Mouse (Mus musculus): ENCODE results near the gene Xrcc5. TPM values are rescaled to one million over a fixed set of nuclear protein-coding genes. Genes with fewer than 3 reads are reported as not detected.

The Xrcc5 gene
- total RNA-seq, 2 experiments from 2014 or later: 14.3 to 20.5 TPM

DNA sequence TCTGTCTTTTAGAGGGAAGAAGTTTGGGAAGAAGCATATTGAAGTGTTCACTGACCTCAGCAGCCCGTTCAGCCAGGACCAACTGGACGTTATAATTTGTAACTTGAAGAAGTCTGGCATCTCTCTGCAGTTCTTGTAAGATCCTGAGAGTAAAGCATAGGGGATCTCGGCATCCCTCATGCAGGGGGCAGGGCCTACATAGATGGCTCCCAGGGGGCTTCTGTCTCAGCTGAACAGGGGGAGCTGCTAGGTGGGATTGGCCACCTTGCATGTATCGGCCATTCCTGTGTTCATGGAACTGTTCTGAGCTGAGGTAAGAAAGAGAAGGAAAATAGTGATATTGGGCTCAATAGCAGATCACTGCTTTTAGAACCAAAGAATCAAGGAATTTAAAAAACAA, 8.2 kb downstream of the Xrcc5 start:
- no peak for DNase-seq

DNA sequence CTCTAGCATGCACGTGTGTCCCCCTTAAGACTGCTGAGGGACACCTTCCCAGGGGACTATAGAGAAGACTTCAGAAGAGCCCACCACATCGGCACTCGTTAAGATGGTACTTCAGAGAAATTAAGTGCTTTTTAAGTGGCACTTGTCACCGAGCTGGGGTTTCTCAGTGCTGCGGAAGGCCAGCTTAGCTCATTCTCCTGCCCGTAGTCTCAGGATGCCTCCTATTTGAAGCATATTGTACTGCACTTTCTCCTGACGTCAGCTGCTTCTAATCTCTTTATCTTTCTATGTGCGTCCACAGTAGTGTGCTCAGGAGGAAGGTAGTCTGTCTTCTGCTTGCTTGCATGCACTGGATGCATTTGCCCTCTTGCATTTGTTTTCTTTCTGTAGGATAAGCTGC, 9.2 kb downstream of the Xrcc5 start:
- no peak for DNase-seq

DNA sequence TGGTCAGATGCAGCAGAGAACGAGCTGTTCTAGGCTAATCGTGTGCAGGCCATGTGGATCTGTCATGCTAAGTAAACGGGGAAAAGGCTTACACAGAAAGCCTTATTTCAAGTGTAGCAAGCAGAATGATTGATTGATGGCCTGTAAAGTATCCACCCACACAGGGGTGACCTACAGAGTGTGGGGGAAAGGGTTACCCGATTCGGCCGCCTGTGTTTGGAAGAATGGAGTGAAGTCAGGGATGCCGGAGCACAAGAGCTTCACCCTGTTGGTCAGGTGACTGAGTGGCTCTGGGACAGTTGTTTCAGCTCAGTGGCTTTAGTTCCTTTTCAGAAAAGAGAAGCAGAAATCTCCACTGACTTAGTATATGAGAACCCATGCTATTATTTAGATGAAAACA, 9.7 kb downstream of the Xrcc5 start:
- no peak for DNase-seq

DNA sequence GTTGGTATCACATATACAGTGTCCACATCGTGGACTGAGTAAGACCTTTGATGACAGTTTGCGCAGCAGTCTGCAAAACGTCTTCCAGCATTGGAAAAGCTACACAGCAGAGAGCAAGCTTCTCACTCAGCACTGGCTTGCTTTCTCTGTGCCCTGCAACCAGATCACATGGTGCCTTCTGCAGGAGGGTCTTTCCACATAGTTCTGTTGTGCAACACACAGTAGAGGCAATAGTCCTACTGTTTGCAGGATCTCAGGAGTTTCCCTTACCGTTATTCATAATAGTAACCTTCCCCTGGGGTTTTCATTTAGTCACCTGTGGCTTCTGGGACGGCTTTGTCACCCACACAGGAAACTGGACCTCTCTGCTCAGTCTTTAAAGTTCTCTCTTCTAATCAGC, 13.5 kb downstream of the Xrcc5 start:
- no peak for DNase-seq

DNA sequence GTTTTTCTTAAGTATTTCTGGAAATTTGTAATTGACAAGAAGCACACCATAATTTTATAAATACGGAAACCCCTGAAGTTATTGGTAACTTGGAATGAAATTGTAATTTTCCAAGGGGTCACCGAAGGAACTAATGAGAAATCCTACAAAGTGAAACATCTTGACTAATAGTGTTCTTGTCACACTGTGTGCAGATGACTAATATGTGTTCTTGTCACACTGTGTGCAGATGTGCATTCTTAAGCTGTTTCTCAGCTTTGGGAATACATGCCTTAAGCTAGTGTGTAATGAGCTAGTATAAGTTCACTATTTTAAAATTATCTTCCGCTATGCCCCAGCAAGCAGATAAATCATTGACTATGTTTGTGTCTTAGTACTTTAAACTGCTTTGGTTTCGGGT, 16.0 kb downstream of the Xrcc5 start:
- no peak for DNase-seq

DNA sequence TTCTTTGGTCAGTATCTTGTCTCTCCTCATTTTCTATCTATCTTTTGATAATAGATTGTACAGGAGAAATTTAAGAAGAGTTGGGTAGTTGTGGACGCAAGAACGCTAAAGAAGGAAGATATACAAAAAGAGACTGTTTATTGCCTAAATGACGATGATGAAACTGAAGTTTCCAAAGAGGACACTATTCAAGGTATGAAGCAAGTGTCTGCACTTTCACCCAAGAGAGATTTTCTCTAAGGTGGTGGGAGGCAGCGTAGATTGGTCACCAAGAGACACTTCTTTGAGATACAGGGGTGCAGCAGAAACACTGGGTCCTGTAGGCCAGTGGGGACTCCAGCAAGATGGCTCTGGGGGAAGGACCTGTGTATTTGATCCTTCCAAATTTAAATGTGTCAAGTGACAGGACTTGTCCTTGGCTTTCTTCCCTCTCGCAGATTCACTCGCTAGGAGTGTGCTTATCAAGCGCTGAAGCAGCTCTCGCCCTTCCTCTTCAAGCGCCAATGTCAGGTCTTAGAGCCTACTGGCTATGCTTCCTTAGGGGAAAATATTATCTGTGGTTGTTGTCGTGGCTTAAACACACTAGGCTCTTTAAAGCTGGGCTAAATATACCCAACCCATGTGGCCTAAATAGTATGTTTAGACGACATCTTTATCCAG, 19.1 kb downstream of the Xrcc5 start:
- DNase-seq: no peak

DNA sequence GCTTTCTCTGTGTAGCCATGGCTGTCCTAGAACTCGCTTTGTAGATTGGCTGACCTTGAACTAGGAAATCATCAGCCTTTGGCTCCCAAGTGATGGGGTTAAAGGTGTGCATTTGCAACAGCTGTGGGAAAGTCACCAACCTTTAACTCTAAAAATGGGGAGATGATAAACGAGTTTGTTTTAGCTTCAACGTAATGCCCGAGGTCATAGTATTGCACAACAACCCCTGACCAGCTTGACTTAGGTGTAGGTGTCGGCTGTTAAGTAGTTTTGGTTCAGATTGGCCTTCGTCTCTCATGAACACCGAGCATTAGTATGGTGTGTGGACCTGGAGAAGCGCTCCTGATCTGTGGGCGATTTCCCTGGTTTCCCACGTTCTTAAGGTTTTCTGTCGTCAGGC, 27.6 kb downstream of the Xrcc5 start:
- DNase-seq: no peak

DNA sequence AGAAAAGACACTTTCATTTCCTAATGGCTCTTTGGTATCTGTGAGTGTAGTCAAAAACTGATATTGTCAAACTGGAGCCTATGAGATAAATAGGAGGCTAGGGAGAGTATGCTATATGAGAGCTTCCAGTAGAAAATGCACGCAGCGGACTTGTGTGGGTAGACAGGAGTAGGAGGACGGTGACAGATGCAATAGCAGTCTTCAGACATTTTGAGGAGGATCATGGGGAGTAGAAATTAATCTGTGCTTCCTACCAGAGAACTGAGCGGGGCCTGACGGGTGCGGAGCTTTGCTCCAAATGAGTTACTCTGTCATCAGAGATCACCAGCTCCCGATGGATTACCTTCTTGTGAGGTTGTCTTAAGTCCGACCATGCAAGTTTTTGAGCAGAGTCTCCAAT, 29.6 kb downstream of the Xrcc5 start:
- no peak for DNase-seq

DNA sequence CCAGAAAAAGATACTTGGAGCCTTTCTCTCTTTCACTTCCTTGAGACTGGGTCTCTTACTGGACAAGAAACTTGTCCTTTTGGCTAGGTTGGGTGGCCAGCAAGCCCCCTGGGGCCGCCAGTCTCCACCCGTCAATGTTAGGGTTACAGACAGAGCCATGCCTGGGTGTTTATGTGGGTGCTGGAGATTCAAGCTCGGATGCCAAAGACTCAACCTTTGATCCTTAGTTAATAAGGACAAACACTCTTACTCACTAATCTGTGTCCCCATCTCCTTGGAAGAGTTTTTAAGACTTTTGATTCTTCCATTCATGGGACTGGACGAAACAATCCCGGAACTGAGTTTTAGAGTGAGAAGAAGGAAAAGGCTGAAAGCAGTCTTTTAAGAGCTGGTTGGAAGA, 31.1 kb downstream of the Xrcc5 start:
- DNase-seq: no peak

DNA sequence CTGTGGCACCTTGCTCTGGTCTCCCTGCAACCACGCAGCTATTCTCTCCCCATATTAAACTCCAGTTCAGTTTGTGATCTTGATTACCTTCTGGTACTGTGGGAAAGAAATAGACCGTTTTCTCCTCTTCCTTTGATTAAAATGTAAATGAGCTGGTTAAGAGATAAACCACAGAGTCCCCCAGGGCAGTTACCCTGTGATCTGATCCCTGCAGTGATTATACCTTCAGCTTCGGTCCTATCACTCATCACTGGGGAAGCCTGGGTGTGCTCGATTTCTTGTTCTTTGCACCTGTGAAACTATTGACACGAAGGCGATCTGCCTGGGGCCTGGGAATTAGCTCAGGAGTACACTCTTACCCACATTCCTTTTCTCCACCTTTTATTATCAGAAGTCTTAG, 40.7 kb downstream of the Xrcc5 start:
- DNase-seq: no peak

DNA sequence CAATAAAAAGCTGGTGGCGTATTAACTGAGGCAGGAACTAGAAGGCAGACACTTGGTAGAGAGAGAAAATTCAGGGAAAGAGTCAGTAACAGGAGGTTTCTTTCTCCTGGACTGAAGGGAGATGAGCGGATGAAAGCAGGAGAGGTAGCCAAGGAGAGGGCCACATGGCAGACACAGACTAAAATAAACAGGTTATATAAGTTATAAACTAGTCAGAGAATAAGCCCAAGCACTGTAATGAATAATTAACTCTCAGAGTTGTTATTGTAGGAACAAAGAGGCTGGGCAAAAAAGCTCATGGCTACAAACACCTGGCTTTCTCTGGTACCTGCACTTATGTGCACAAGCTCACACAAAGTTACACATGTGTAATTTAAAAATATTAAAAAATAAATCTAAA, 47.6 kb downstream of the Xrcc5 start:
- DNase-seq: no peak

DNA sequence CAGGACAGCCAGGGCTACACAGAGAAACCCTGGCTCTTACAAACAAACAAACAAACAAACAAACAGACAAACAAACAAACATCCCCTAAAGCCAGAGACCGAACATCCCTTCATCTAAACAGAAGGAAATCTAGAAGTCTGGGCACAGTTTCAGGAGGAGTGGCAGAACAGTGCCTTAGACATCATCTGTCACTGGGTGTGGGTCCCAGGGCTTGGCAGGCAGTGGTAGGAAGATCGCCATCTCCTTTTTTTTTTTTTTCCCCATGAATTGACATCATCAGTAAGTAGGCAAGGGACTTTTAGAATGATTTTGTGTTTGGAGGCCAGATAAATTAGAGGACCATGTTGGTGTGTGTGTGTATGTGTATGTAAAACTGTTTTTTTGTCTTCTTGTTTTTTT, 51.0 kb downstream of the Xrcc5 start:
- no peak for DNase-seq

DNA sequence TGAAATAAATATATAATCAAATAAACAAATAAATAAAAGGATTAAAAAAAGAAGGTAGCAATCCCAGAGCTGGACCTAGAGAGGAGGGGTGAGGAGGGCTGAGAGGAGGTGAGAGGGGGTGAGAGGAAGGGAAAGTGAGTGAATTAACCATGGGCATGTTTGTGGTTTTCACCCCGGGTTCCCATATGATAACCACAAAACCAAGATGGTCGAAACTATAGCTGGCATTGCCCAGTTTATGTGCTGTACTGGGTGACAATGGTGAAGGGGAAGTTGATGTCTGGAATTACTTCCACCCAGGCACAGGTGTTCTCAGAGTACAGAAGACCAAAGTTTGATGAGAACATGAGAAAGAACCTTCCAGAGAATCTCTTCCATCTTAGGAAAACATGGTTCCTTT, 52.2 kb downstream of the Xrcc5 start:
- no peak for DNase-seq

DNA sequence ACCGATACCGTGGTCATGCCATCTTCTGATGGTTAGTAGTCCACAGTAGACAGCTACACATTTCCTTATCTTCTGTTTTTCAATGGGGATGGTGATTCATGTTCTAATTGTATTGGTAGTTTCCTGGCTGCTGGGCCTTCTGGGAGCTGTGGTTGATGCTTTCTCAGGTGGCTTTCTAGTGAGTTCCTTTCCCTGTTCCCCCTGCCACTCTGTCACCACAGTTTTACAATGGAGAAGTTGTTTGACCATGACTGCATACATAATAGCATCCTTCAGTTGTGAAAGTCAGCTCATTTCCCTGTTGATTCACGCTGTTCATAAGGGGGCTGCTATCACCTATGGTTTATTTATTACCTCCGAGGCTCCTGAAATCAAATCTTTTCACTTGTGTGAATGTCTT, 53.6 kb downstream of the Xrcc5 start:
- DNase-seq: no peak

DNA sequence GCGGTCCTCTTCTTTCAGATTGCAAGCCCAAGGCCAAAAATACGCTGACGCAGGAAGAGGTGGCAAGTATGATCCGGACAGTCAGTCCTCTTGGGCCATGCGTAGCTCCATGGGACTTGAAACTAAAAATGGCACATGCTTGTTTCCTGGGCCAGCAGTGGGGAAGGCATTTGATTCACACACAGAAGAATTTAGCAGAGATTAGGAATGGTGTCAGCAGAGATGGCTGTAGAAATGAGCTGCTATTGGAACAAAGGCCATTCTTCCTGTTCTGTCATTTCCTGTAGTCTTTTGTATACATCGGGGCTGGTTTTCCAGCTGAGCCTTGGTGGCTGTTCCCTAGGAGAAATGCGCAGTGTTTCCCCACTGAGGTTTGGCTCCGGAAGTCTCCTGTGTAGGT, 57.4 kb downstream of the Xrcc5 start:
- DNase-seq: no peak

DNA sequence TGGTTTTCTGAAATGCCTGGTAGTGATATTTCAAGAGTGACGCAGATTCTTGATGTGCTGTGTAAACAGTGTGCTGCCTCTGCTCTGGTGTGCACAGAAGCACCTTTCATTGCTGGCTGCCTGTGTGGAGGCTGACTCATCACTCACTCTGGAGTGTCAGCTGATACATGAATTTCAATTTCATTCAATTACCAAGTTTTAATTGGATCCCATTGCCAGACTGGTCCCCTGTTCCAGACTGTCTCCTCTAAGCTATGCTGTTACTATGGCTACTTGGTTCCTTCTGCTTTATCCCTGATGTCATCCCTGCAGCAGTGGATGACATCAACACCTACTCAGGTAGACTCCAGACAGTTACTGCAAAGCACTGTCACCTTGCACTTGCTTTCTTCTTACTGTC, 65.3 kb downstream of the Xrcc5 start:
- DNase-seq: no peak

DNA sequence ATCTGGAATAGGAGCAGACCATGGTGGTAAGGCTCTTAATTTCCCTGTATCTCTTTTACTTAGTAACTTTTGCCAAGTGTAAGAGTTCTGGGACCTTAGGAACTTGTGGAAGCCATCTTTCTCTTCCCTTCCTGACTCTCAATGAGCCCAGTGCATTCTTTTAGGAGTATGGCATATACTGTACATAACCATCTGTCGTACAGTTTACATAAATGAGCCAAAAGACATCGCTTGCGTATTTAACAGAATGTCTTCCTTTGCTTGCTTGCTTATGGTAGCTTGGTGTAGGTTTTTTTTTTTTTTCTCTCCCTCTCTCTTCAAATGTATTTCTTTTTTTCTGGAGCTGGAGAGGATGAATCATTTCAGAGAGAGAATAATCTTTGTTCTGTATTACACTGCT, 65.7 kb downstream of the Xrcc5 start:
- DNase-seq: no peak

DNA sequence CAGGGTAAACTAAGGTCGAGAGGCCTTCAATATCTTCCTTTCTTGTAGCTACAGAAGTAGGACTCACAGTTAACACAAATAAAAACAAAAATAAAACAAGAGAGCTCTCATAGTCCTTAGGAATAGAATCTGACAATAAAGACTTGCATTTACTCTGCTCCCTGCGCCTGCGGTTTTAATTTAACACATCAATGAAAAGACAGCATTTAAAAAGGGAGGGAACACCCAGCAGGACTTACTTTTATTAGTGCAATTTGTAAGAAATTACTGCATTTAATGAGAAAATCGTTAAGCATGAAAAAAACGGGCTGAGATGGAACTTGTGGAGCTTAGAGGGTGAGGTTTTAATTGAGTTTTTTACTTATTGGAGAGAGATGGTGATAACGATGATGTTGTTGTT, 66.4 kb downstream of the Xrcc5 start:
- no peak for DNase-seq

DNA sequence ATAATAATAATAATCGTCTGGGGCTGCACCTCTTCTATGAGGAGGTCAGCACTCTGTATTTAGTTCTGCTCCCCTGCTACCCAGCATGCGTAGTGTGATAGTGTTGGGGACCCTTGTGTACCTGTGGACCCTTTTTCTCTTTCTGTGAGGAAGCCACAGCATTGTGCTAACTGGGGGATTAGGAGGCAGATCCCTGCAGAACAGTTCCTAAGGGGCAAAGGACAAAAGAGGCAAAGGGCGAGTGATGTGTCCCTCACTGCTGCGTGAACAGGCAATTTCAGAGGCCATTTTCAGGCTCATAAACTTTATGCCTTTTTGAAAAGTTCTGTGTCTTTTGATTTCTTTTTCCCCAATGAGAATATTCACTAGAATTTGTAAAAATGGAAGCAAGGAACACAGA, 66.8 kb downstream of the Xrcc5 start:
- no peak for DNase-seq

DNA sequence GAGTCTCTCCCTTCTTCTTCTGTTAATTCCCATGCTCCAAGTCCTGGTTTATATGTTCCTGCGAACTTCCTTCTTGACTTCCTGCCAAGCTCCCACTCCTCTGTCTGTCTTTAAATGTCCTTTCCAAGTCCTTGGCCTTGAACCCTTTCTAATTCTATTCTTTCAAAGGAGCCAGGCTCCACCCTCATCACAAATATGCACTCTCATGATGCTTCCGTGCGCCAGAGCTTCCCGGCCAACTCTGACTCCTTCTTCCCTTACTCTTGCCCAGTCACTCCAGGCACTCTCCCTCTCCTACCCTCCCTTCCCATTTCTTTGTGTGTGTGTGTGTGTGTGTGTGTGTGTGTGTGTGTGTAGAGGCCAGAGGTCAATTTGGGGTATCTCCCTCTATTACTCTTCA, 70.9 kb downstream of the Xrcc5 start:
- DNase-seq: no peak

DNA sequence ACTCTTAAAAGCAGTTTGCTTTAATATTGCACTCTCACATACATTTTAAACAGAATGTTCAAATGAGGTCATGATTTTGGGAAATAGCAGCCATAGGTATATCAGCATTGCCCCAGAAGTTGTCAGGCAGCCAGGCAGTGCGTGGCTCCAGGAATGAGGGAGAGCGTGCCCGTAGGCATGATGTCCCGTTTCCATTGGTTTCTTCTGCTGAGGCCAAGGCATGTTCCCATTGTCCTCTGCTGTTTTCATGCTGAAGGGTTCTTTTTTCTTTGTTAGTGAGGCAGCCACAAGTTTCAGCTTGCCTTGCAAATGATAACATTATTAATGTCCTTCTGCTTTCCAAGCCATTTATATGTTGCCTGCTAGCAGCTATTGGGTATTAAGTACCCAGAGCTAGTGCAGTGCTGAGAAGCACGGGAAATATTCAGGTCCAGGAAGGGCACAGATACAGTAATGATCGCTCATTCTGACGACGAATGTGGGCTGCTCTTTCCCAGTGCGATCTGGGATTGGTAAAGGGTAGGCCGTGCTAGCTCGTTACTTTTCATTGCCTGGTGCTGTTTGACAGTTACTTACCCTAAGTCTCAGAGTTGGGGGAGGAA, 72.6 kb downstream of the Xrcc5 start:
- DNase-seq: no peak

DNA sequence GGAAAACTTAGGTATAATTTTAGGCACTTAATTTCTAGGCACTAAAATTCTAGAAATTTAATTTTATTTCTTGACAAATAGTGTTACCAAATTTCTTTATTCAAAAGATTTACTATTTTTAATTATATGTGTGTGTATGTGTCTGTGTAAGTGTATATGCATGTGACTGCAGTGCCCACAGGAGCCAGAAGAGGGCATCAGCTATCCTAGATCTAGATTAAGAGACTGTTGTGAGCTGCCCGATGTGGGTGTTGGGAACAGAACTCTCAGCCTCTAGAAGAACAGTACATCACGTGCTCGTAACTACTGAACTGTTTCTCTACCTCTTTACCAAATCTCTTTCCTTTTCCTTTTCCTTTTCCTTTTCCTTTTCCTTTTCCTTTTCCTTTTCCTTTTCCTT, 73.3 kb downstream of the Xrcc5 start:
- no peak for DNase-seq

DNA sequence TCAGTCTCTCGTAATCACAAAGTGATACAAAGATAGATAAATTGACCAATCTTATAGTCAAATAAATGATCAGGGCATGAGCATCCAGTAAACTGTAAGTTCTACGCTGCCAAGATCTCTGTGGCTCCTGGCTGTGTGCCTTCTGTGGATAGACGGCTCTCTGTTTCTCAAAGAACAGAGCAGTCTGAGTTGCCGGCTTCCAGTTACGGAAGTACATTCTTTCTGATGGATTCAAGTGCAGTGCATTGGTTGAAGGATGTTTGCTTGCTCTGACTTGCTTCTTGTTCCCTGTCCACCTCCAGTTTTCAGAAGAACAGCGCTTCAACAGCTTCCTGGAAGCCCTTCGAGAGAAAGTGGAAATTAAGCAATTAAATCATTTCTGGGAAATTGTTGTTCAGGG, 75.8 kb downstream of the Xrcc5 start:
- DNase-seq: no peak

DNA sequence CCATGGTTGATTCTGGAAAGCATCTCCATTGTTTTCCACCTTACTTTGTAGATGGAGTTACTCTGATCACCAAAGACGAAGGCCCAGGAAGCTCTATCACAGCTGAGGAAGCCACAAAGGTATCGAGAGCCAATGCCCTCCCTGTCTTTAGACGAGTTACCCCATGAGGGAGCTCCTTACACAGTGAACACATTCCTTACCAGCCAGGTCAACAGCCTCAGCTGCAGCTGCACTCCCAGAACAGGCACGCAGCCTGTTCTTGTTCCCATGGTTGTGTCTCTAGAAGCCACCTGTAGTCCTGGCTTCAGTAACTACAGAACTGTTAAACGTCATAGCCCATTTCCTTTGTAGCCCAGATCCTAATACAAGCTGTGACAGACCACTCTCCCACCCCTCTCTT, 76.4 kb downstream of the Xrcc5 start:
- DNase-seq: no peak

DNA sequence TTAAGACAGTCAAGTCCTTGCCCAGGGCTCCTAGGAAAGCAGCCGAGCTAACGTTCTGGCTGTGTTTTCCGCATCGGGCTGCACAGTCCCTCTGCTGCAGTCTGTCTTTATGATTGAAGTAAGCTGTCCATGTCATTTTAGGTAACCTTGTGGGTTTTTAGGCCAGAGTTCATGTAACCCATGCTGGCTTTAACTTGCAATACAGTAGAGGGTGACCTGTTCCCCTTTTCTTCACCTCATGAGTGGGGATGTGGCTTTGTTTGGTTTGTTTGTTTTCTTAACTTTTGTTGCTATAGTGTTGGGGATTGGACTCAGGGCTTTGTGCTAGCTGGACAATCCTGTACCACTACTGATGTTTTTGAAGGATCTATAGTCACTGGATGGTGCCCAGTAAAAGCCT, 83.2 kb downstream of the Xrcc5 start:
- DNase-seq: no peak
